Mouse (Mus musculus): ENCODE measurements around the gene Maml2. TPM values are rescaled to one million over a fixed set of nuclear protein-coding genes. Genes with fewer than 3 reads are reported as not detected.

Maml2 gene
- polyA plus RNA-seq, 1 experiment, result not detected

DNA sequence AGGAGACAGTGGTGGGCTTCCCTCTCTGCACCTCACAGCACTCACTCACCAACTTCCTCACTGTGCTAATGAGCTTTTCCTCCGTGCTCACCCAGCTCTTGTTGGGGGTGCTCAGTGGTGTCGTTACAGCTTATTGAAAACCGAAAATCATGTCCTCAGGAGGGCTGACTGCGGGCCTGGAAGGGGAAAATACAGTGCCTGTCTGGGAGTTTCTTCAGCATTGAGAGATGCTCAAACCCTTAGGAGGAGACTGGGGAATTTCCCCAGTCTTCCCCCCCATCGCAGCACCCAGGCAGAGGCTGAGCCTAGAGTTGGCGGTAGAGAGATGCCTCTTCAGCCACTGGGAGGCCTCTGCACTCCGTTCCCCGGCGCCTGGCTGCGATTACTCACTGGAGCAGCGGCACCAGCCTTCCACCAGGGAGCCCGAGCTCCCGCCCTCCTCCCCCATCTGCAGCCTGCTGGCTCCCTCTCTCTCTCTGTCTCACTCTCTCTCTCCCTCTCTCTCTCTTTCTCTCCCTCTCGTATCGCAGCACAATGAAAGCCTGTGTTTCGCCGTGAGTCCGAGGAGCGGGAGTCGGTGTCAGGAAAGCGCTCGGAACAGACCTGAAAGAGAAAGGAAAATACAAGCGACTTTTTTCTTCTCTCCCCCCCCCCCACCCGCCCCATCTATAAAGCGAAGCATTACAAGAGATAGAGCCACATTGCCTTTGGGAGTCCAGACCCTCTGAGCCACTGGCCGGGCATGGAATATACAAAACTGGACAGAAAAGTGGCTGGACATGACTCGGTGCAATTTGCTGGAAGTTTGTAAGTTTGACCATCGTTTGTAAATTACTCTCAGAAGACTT, 1.3 kb upstream of the Maml2 start:
- TF ChIP-seq CTCF (IDR thresholded peaks at IDR 0.05; ENCODE audit: insufficient read depth, low read depth, low read length), result peak; percentile 70
- TF ChIP-seq POLR2A (IDR thresholded peaks at IDR 0.05; ENCODE audit: insufficient read depth, low read depth, low read length), result no peak
- H3K4me1 ChIP-seq (ENCODE audit: control insufficient read depth, insufficient read depth, low read length), result peaks cover 27% of the 10 kb centered on the region
- peak overlapping the region; percentile 80 for H3K4me3 ChIP-seq (ENCODE audit: insufficient read depth, low read depth, low read length)
- H3K27ac ChIP-seq (ENCODE audit: insufficient read depth, low read depth, low read length), result peak overlapping the region; percentile 88
- WGBS, result under 1% methylated on average over 28 of the region's 28 CpGs

DNA sequence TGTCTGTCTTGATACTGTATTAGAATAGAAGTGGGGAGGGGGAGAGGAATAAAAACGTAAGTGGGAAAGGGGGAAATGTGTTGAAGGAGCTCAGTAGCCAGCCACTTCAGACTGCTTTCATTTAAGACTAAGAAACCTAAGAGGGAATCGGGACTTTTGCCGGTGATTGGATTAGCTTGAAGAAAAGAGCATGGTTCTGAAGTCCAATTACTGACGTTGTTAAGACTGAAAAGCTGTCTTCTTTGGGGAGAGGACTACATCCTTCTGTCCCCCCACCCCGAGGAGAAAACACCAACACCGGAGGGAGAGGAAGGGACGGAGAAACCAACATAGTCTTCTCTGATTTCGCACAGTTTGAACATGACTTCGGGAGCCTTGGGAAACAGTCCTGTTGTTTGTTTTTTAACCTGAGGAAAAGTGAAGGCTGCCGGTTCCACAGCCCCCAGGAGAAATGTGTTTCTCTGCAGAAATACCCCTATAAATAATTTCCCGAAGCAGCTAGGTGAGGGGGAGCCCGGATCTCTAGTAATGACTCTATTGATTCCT, 562 bp upstream of the Maml2 start:
- TF ChIP-seq POLR2A (IDR thresholded peaks at IDR 0.05; ENCODE audit: insufficient read depth, low read depth, low read length), result no peak
- no peak for TF ChIP-seq CTCF (IDR thresholded peaks at IDR 0.05; ENCODE audit: insufficient read depth, low read depth, low read length)
- under 1% methylated on average over 12 of the region's 12 CpGs for WGBS
- peak overlapping the region; percentile 86 for H3K27ac ChIP-seq (ENCODE audit: insufficient read depth, low read depth, low read length)
- H3K4me1 ChIP-seq (ENCODE audit: control insufficient read depth, insufficient read depth, low read length), result peaks cover 27% of the 10 kb centered on the region
- H3K4me3 ChIP-seq (ENCODE audit: insufficient read depth, low read depth, low read length), result peak overlapping the region; percentile 80

DNA sequence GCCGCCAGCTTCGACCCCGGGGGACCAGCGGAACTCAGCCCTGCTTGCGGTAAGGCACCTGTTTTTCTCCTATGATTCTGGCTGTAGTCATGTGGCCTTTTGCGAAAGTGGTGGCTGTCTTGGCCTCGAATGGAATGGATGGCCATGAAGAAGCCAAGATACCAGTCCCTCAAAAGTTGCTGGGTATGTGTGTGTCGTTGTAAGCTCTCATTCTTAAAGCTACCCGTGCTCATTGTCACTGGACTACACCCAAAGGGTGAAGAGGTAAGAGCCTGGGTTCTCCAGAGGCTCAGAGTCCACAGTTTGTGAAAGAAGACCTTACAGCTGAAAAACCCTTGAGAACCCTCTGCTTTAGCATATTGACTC, 739 bp downstream of the Maml2 start:
- H3K4me1 ChIP-seq (ENCODE audit: control insufficient read depth, insufficient read depth, low read length), result peaks cover 27% of the 10 kb centered on the region
- TF ChIP-seq POLR2A (IDR thresholded peaks at IDR 0.05; ENCODE audit: insufficient read depth, low read depth, low read length), result no peak
- no peak for TF ChIP-seq CTCF (IDR thresholded peaks at IDR 0.05; ENCODE audit: insufficient read depth, low read depth, low read length)
- peak overlapping the region; percentile 48 for H3K4me3 ChIP-seq (ENCODE audit: insufficient read depth, low read depth, low read length)
- peak overlapping the region; percentile 3; the same call in 1 of the 2 replicates for H3K27ac ChIP-seq (ENCODE audit: insufficient read depth, low read depth, low read length)
- WGBS, result 18% methylated on average over 9 of the region's 9 CpGs

DNA sequence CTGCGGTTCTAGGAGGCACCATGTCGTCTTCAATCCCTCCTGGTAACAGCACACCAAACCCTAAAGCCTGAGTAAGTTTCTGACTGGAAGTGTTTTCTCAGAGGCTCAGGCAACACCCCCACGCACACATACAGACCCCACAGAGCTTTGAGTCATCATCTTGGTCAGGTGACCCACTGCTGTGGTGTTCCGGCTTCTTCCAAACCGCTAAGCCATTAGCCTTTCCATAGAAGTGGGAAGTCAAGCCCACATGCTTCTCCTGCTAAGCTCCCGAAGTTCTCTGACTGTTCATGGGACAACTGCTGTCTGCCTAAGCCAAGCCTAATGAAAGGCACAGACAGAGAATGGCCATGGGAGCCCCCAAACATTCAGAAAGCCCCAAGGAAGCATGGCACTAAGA, 1.4 kb downstream of the Maml2 start:
- peak overlapping the region; percentile 27 for H3K27ac ChIP-seq (ENCODE audit: insufficient read depth, low read depth, low read length)
- 29% methylated on average over 6 of the region's 6 CpGs for WGBS
- H3K4me3 ChIP-seq (ENCODE audit: insufficient read depth, low read depth, low read length), result peak overlapping the region; percentile 21
- TF ChIP-seq CTCF (IDR thresholded peaks at IDR 0.05; ENCODE audit: insufficient read depth, low read depth, low read length) (no peak), POLR2A (IDR thresholded peaks at IDR 0.05; ENCODE audit: insufficient read depth, low read depth, low read length) (no peak)
- peaks cover 27% of the 10 kb centered on the region for H3K4me1 ChIP-seq (ENCODE audit: control insufficient read depth, insufficient read depth, low read length)

DNA sequence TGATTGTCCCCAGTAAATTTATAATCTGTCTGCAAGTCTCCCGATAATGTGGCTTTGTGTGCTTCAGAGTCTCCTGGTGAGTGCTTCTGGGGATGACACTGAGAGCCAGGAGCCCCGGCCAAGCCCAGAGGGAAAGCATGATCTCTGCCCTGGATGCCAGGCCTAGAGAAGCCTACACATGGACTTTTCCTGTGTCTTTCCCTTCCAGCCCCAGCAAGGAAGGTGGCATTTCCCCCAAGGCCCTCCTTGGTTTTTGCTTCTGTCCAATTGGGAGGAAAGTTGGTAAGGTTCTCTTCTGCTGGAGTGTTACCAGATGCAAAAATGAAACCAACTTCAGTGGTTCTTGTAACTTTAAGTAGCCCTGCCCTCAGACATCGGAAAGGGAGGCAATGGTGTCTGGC, 2.3 kb downstream of the Maml2 start:
- 52% methylated on average over 3 of the region's 3 CpGs for WGBS
- peak overlapping the region; percentile 21 for H3K4me3 ChIP-seq (ENCODE audit: insufficient read depth, low read depth, low read length)
- no peak for TF ChIP-seq POLR2A (IDR thresholded peaks at IDR 0.05; ENCODE audit: insufficient read depth, low read depth, low read length)
- TF ChIP-seq CTCF (IDR thresholded peaks at IDR 0.05; ENCODE audit: insufficient read depth, low read depth, low read length), result no peak
- H3K4me1 ChIP-seq (ENCODE audit: control insufficient read depth, insufficient read depth, low read length), result peaks cover 27% of the 10 kb centered on the region
- H3K27ac ChIP-seq (ENCODE audit: insufficient read depth, low read depth, low read length), result peak overlapping the region; percentile 27; the same call in 1 of the 2 replicates

DNA sequence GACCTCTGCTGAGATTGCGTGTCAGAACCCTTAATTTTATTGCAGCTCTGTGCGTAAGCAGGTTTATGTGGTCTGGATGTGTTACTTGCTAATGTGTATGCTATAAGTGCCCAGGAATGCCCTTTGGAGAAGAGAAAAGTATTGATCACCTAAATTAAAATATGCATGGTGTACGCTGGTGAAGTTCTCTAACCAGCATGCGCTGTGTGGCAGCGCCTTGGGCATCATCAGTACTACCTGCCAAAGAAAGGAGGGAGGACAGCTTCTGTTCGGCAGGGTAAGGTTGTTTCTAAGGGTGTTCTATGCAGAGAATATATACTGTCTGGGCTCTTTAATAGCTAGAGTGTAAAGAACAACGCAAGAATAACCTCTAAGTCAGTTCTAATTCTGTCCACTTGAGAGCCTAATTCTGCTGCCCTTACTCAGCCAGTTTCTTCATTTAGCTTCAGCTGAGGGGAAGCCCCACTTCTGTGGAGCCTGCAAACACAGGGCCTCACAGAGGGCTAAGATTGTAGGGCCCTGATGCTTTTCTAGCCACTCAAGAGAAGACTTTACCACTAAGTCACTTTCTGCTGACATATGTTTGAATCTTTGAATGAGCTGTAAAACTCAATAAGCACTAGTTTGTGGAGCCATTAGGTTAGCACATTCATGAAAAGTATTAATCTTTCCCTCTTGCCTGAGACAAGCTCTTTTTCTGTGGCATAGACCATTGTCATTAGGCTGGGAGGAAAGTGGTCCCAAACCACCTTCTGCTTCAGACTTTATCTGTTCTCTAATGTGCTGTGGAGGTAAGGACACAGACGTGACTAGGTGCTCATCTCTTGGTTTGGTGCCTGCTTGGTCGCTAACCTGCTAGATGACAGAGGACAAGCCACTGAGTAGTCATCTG, 3.4 kb downstream of the Maml2 start:
- TF ChIP-seq CTCF (IDR thresholded peaks at IDR 0.05; ENCODE audit: insufficient read depth, low read depth, low read length) (no peak), POLR2A (IDR thresholded peaks at IDR 0.05; ENCODE audit: insufficient read depth, low read depth, low read length) (no peak)
- peaks cover 25% of the 10 kb centered on the region for H3K4me1 ChIP-seq (ENCODE audit: control insufficient read depth, insufficient read depth, low read length)
- H3K4me3 ChIP-seq (ENCODE audit: insufficient read depth, low read depth, low read length), result no peak overlapping the region
- 68% methylated on average over 9 of the region's 9 CpGs for WGBS
- H3K27ac ChIP-seq (ENCODE audit: insufficient read depth, low read depth, low read length), result peak overlapping the region; percentile 36; the same call in 1 of the 2 replicates

DNA sequence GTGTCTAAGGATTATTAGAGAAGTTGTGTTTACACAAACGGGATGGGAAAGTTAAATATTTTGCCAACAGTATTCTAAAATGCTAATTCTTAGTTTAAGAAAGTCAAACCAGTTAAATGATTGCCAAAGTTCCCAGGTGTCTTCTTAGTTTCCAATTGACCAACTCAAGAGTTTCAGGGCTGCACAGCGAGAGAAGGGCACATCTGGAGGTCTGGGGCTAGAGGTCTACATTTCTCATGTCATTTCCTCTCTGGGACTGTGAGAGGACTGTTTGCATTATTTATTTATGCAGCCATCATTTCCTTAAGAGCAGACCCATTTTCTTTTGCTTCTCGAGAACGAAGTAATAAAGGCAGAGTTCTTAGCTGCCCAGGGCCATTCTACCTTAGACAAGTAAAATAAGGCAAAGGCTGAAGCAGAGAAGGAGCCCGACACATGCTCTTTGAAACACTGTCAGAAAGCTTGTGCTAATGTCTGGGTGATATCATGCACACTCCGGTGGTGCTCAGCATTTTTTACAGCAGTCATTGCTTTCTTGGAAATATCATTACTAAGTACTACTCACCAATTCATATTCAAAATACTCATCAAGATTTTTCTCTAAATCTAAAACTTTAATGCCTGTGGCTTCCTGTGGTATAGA, 4.5 kb downstream of the Maml2 start:
- Histone ChIP-seq H3K4me3 (ENCODE audit: insufficient read depth, low read depth, low read length) (no peak overlapping the region), H3K27ac (ENCODE audit: insufficient read depth, low read depth, low read length) (no peak overlapping the region), H3K4me1 (ENCODE audit: control insufficient read depth, insufficient read depth, low read length) (peaks cover 23% of the 10 kb centered on the region)
- TF ChIP-seq POLR2A (IDR thresholded peaks at IDR 0.05; ENCODE audit: insufficient read depth, low read depth, low read length) (no peak), CTCF (IDR thresholded peaks at IDR 0.05; ENCODE audit: insufficient read depth, low read depth, low read length) (no peak)
- 54% methylated on average over 6 of the region's 6 CpGs for WGBS

DNA sequence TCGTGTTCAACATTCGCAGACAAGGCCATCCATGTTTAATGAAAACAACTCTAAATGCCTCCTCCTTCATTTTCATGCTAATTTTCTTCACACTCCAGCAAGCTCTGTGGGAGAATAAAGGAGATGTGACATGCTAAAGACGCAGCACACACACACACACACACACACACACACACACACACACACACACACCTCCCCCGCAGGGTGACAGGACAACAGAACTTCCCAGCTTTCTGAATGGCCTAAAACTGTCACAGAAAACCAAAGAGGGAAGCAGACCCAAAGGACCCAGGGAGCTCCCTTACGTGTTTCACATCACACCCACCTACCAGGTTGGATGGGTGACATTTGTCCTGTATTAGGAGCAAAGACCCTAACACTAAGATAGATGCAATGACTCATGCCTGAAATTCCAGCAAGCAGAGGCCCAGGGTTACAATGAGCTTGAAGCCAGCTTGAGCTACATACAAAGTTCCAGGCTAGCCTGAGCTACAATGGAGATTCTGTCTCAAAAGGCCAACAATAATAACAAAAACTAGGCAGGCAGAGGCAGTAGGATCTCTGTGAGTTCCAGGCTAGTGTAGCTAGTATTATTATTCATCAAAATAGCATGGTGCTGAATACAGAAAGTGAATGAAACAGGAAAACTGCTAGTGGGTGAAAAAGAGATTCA, 5.5 kb downstream of the Maml2 start:
- 52% methylated on average over 5 of the region's 5 CpGs for WGBS
- Histone ChIP-seq H3K4me3 (ENCODE audit: insufficient read depth, low read depth, low read length) (no peak overlapping the region), H3K27ac (ENCODE audit: insufficient read depth, low read depth, low read length) (no peak overlapping the region), H3K4me1 (ENCODE audit: control insufficient read depth, insufficient read depth, low read length) (peaks cover 18% of the 10 kb centered on the region)
- no peak for TF ChIP-seq CTCF (IDR thresholded peaks at IDR 0.05; ENCODE audit: insufficient read depth, low read depth, low read length)
